Mouse (Mus musculus): ENCODE measurements around the gene Grip1. TPM values are rescaled to one million over a fixed set of nuclear protein-coding genes. Genes with fewer than 3 reads are reported as not detected.

The Grip1 gene
- polyA plus RNA-seq, 1 experiment: 5.0 TPM

GRCm38 (mm10) chr10:120012331-120012730 lies 558.7 kb downstream of the Grip1 start:
- H3K4me3 ChIP-seq (replicated peaks; ENCODE audit: insufficient read depth, low read depth, low read length): no peak overlapping the region
- 91% methylated on average over 13 of the region's 13 CpGs for WGBS
- no peaks in the 10 kb centered on the region for H3K4me1 ChIP-seq (ENCODE audit: control insufficient read depth, insufficient read depth, low read length)
- no peak overlapping the region for H3K27ac ChIP-seq (ENCODE audit: insufficient read depth, low read length)
- no peak for DNase-seq
- TF ChIP-seq POLR2A (IDR thresholded peaks at IDR 0.05; ENCODE audit: borderline replicate concordance, insufficient read depth, low read length) (no peak), CTCF (IDR thresholded peaks at IDR 0.05; ENCODE audit: borderline replicate concordance, insufficient read depth, low read depth, low read length) (no peak)
- no peaks in the 10 kb centered on the region; the same call in 1 of the 2 replicates for H3K27me3 ChIP-seq (ENCODE audit: control insufficient read depth, insufficient read depth, low read length)

GRCm38 (mm10) chr10:120015117-120015516 lies 561.5 kb downstream of the Grip1 start:
- no peak overlapping the region for H3K27ac ChIP-seq (ENCODE audit: insufficient read depth, low read length)
- H3K4me3 ChIP-seq (replicated peaks; ENCODE audit: insufficient read depth, low read depth, low read length): no peak overlapping the region
- WGBS: 92% methylated on average over 3 of the region's 3 CpGs
- no peaks in the 10 kb centered on the region for H3K27me3 ChIP-seq (ENCODE audit: control insufficient read depth, insufficient read depth, low read length)
- TF ChIP-seq CTCF (IDR thresholded peaks at IDR 0.05; ENCODE audit: borderline replicate concordance, insufficient read depth, low read depth, low read length) (no peak), POLR2A (IDR thresholded peaks at IDR 0.05; ENCODE audit: borderline replicate concordance, insufficient read depth, low read length) (no peak)
- no peaks in the 10 kb centered on the region for H3K4me1 ChIP-seq (ENCODE audit: control insufficient read depth, insufficient read depth, low read length)
- no peak for DNase-seq

- TF ChIP-seq CTCF (IDR thresholded peaks at IDR 0.05; ENCODE audit: borderline replicate concordance, insufficient read depth, low read depth, low read length) (no peak), POLR2A (IDR thresholded peaks at IDR 0.05; ENCODE audit: borderline replicate concordance, insufficient read depth, low read length) (no peak)
- Histone ChIP-seq H3K4me3 (replicated peaks; ENCODE audit: insufficient read depth, low read depth, low read length) (no peak overlapping the region), H3K27ac (ENCODE audit: insufficient read depth, low read length) (no peak overlapping the region), H3K27me3 (ENCODE audit: control insufficient read depth, insufficient read depth, low read length) (no peaks in the 10 kb centered on the region), H3K4me1 (ENCODE audit: control insufficient read depth, insufficient read depth, low read length) (no peaks in the 10 kb centered on the region)
- DNase-seq: no peak
- WGBS: 10% methylated on average over 10 of the region's 10 CpGs
These were observed 572.8 kb downstream of the Grip1 start for GRCm38 (mm10) chr10:120026437-120026836.

- no peak overlapping the region for H3K4me3 ChIP-seq (replicated peaks; ENCODE audit: insufficient read depth, low read depth, low read length)
- no peaks in the 10 kb centered on the region; the same call in 1 of the 2 replicates for H3K27me3 ChIP-seq (ENCODE audit: control insufficient read depth, insufficient read depth, low read length)
- 41% methylated on average over 6 of the region's 6 CpGs for WGBS
- H3K4me1 ChIP-seq (ENCODE audit: control insufficient read depth, insufficient read depth, low read length): peaks cover 5% of the 10 kb centered on the region; the same call in 1 of the 2 replicates
- DNase-seq: no peak
- H3K27ac ChIP-seq (ENCODE audit: insufficient read depth, low read length): no peak overlapping the region
- TF ChIP-seq CTCF (IDR thresholded peaks at IDR 0.05; ENCODE audit: borderline replicate concordance, insufficient read depth, low read depth, low read length): no peak
- no peak for TF ChIP-seq POLR2A (IDR thresholded peaks at IDR 0.05; ENCODE audit: borderline replicate concordance, insufficient read depth, low read length)
These were observed 577.3 kb downstream of the Grip1 start for GRCm38 (mm10) chr10:120030901-120031300.

GRCm38 (mm10) chr10:120031316-120031715 lies 577.7 kb downstream of the Grip1 start:
- 21% methylated on average over 8 of the region's 8 CpGs for WGBS

GRCm38 (mm10) chr10:120033866-120034265 lies 580.2 kb downstream of the Grip1 start:
- H3K27me3 ChIP-seq (ENCODE audit: control insufficient read depth, insufficient read depth, low read length): no peaks in the 10 kb centered on the region; the same call in 1 of the 2 replicates
- TF ChIP-seq CTCF (IDR thresholded peaks at IDR 0.05; ENCODE audit: borderline replicate concordance, insufficient read depth, low read depth, low read length) (no peak), POLR2A (IDR thresholded peaks at IDR 0.05; ENCODE audit: borderline replicate concordance, insufficient read depth, low read length) (no peak)
- WGBS: 18% methylated on average over 9 of the region's 9 CpGs
- H3K4me1 ChIP-seq (ENCODE audit: control insufficient read depth, insufficient read depth, low read length): peaks cover 5% of the 10 kb centered on the region; the same call in 1 of the 2 replicates
- H3K27ac ChIP-seq (ENCODE audit: insufficient read depth, low read length): no peak overlapping the region
- H3K4me3 ChIP-seq (replicated peaks; ENCODE audit: insufficient read depth, low read depth, low read length): no peak overlapping the region
- DNase-seq: no peak

More at GRCm38 (mm10) chr10:120031316-120031715, 577.7 kb downstream of the Grip1 start:
- H3K4me1 ChIP-seq (ENCODE audit: control insufficient read depth, insufficient read depth, low read length): peaks cover 5% of the 10 kb centered on the region; the same call in 1 of the 2 replicates
- no peaks in the 10 kb centered on the region; the same call in 1 of the 2 replicates for H3K27me3 ChIP-seq (ENCODE audit: control insufficient read depth, insufficient read depth, low read length)
- no peak overlapping the region for H3K4me3 ChIP-seq (replicated peaks; ENCODE audit: insufficient read depth, low read depth, low read length)
- no peak for DNase-seq
- H3K27ac ChIP-seq (ENCODE audit: insufficient read depth, low read length): no peak overlapping the region
- TF ChIP-seq CTCF (IDR thresholded peaks at IDR 0.05; ENCODE audit: borderline replicate concordance, insufficient read depth, low read depth, low read length) (no peak), POLR2A (IDR thresholded peaks at IDR 0.05; ENCODE audit: borderline replicate concordance, insufficient read depth, low read length) (no peak)

GRCm38 (mm10) chr10:120035211-120035733 lies 581.6 kb downstream of the Grip1 start:
- Histone ChIP-seq H3K4me3 (replicated peaks; ENCODE audit: insufficient read depth, low read depth, low read length) (no peak overlapping the region), H3K27ac (ENCODE audit: insufficient read depth, low read length) (no peak overlapping the region), H3K27me3 (ENCODE audit: control insufficient read depth, insufficient read depth, low read length) (no peaks in the 10 kb centered on the region; the same call in 1 of the 2 replicates), H3K4me1 (ENCODE audit: control insufficient read depth, insufficient read depth, low read length) (peaks cover 5% of the 10 kb centered on the region; the same call in 1 of the 2 replicates)
- no peak for TF ChIP-seq POLR2A (IDR thresholded peaks at IDR 0.05; ENCODE audit: borderline replicate concordance, insufficient read depth, low read length)
- TF ChIP-seq CTCF (IDR thresholded peaks at IDR 0.05; ENCODE audit: borderline replicate concordance, insufficient read depth, low read depth, low read length): no peak
- no peak for DNase-seq
- WGBS: 19% methylated on average over 15 of the region's 15 CpGs

GRCm38 (mm10) chr10:120035824-120036223 lies 582.2 kb downstream of the Grip1 start:
- 34% methylated on average over 6 of the region's 6 CpGs for WGBS
- Histone ChIP-seq H3K27me3 (ENCODE audit: control insufficient read depth, insufficient read depth, low read length) (no peaks in the 10 kb centered on the region; the same call in 1 of the 2 replicates), H3K4me3 (replicated peaks; ENCODE audit: insufficient read depth, low read depth, low read length) (no peak overlapping the region), H3K4me1 (ENCODE audit: control insufficient read depth, insufficient read depth, low read length) (peaks cover 5% of the 10 kb centered on the region; the same call in 1 of the 2 replicates), H3K27ac (ENCODE audit: insufficient read depth, low read length) (no peak overlapping the region)
- DNase-seq: no peak
- TF ChIP-seq POLR2A (IDR thresholded peaks at IDR 0.05; ENCODE audit: borderline replicate concordance, insufficient read depth, low read length): no peak
- TF ChIP-seq CTCF (IDR thresholded peaks at IDR 0.05; ENCODE audit: borderline replicate concordance, insufficient read depth, low read depth, low read length): no peak
